ENCODE assay signal across 25 mouse cellular contexts in the genomic region with DNA sequence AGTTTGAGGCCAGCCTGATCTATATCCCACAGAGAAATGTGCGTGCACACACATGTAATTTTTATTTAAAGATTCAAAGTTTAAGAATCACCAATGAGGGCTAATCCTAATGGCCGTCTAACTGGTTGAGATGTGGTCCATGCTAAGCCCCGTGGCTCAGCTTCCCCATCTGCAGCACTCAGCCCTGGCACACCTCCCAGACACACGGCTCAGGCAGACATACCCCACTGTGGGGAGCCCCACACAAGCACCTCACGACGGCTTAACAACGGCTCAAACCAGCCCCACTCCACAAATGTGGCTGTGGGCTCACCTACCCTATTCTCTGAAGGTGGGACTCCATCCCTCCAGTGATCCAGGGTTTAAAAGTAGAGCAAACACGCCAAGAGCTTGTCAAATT.
"Had no signal": no experiment of that assay in that cellular context is flagged by ENCODE, and none has a peak within 500 bp of the region (broad histone marks: within the 10 kb centered on the region; RNA-seq: fewer than 3 reads in every experiment).

No protein-coding gene starts in this region.

- DNase-seq: liver; lung, adult 18-20 months; lung, adult 2 months; lung, postnatal 14 days had no signal

- H3K9me3 ChIP-seq: limb, embryonic 10.5 days; limb, embryonic 12.5 days; limb, embryonic 13.5 days; limb, embryonic 15.5 days; liver, embryonic 12.5 days; liver, embryonic 13.5 days; liver, embryonic 15.5 days; lung, embryonic 15.5 days; megakaryocyte, embryonic 14.5 days; midbrain, embryonic 10.5 days; midbrain, embryonic 12.5 days; midbrain, embryonic 13.5 days; midbrain, embryonic 15.5 days; neural tube, embryonic 12.5 days; neural tube, embryonic 13.5 days had no signal

- H3K9ac ChIP-seq: limb, embryonic 12.5 days; limb, embryonic 13.5 days; limb, embryonic 15.5 days; liver, embryonic 12.5 days; liver, embryonic 13.5 days; liver, embryonic 14.5 days; liver, embryonic 15.5 days; lung, embryonic 14.5 days; lung, embryonic 15.5 days; midbrain, embryonic 12.5 days; midbrain, embryonic 13.5 days; midbrain, embryonic 15.5 days; neural tube, embryonic 12.5 days; neural tube, embryonic 13.5 days had no signal

- H3K27ac ChIP-seq: limb, embryonic 10.5 days; limb, embryonic 12.5 days; limb, embryonic 13.5 days; limb, embryonic 15.5 days; liver, embryonic 12.5 days; liver, embryonic 13.5 days; liver, embryonic 14.5 days; liver, embryonic 15.5 days; lung, embryonic 15.5 days; macrophage; midbrain, embryonic 10.5 days; midbrain, embryonic 12.5 days; midbrain, embryonic 13.5 days; midbrain, embryonic 15.5 days; neural tube, embryonic 12.5 days; neural tube, embryonic 13.5 days had no signal

- H3K27me3 ChIP-seq: limb, embryonic 12.5 days; limb, embryonic 13.5 days; limb, embryonic 15.5 days; liver, embryonic 12.5 days; liver, embryonic 13.5 days; liver, embryonic 15.5 days; lung, embryonic 15.5 days; megakaryocyte, embryonic 14.5 days; midbrain, embryonic 12.5 days; midbrain, embryonic 13.5 days; midbrain, embryonic 15.5 days; neural tube, embryonic 12.5 days; neural tube, embryonic 13.5 days had no signal

- H3K4me3 ChIP-seq: limb, embryonic 10.5 days; limb, embryonic 12.5 days; limb, embryonic 13.5 days; limb, embryonic 15.5 days; liver, embryonic 12.5 days; liver, embryonic 13.5 days; liver, embryonic 15.5 days; lung, embryonic 15.5 days; megakaryocyte, embryonic 14.5 days; midbrain, embryonic 10.5 days; midbrain, embryonic 12.5 days; midbrain, embryonic 13.5 days; midbrain, embryonic 15.5 days; myocyte; neural tube, embryonic 12.5 days; neural tube, embryonic 13.5 days had no signal

- H3K4me1 ChIP-seq: midbrain, embryonic 10.5 days had no signal

- H3K4me2 ChIP-seq: limb, embryonic 12.5 days; limb, embryonic 13.5 days; limb, embryonic 15.5 days; liver, embryonic 12.5 days; liver, embryonic 13.5 days; liver, embryonic 15.5 days; lung, embryonic 14.5 days; lung, embryonic 15.5 days; midbrain, embryonic 11.5 days; midbrain, embryonic 12.5 days; midbrain, embryonic 13.5 days; midbrain, embryonic 15.5 days; neural tube, embryonic 12.5 days; neural tube, embryonic 13.5 days had no signal

- ATAC-seq: liver, embryonic 12.5 days; midbrain, embryonic 13.5 days; midbrain, embryonic 15.5 days; midbrain, embryonic 16.5 days had no signal
